Mouse (Mus musculus) cortical plate, adult 2 months (tissue): ENCODE results near the gene Tmem8.

Experiments
- CTCF ChIP-seq: fragments of 200-500 bp; IDR thresholded peaks from 2 replicates; pipeline ENCODE4 v1.5.1; 2011; ENCODE audit warnings: mild to moderate bottlenecking, control low read depth, low read length; ENCODE audit not compliant: insufficient read depth; ENCODE audit errors: extremely low read depth
- POLR2A ChIP-seq: fragments of 200-500 bp; IDR thresholded peaks from 2 replicates; pipeline ENCODE4 v1.6.1; 2011; ENCODE audit warnings: mild to moderate bottlenecking, low read length, control low read depth; ENCODE audit not compliant: insufficient read depth; ENCODE audit errors: extremely low read depth

- TF ChIP-seq CTCF (no peak), POLR2A (no peak)
These were observed 19.1 kb downstream of the Tmem8 start for GRCm38 (mm10) chr17:26131856-26132853.
